Mouse (Mus musculus) retina, adult 2 months (tissue): ENCODE measurements around the gene Dusp5.
"Not testable (repeated sequence)": the region's sequence is repeated elsewhere in the genome, so short reads cannot be mapped to it uniquely, and the experiment has no call there.

Experiments
- DNase-seq: peaks from one replicate; pipeline ENCODE4 v3.0.0-alpha.2; 2012; ENCODE audit warnings: low read depth, low spot score

The Dusp5 gene

GRCm38 (mm10) chr19:53528752-53529454 lies at the start of gene Dusp5:
Gene Dusp5 (plus strand): TSS chr19:53529109.
- DNase-seq, result peak; percentile 85

DNA sequence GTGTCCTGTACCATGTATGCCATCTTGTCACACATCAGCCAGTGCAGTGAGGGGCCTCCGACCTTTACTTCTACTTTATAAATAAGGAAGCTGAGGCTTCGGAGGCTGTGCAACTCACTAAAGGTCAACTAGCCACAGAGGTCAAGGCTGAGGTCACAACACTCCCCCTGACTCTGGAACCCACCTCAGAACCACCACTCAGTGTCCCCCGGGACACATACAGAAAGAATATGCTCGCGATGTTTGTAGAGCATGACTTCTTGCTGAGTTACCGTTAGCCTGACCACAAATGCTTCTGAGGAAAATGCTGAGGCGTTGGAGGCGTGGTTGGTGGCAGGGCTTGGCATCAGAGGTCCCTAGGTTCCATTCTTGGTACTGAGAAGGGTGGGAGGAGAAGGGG lies 49.3 kb upstream of the Dusp5 start:
- no peak for DNase-seq

- no peak for DNase-seq
Observed at GRCm38 (mm10) chr19:53482093-53482492, 46.8 kb upstream of the Dusp5 start.

DNA sequence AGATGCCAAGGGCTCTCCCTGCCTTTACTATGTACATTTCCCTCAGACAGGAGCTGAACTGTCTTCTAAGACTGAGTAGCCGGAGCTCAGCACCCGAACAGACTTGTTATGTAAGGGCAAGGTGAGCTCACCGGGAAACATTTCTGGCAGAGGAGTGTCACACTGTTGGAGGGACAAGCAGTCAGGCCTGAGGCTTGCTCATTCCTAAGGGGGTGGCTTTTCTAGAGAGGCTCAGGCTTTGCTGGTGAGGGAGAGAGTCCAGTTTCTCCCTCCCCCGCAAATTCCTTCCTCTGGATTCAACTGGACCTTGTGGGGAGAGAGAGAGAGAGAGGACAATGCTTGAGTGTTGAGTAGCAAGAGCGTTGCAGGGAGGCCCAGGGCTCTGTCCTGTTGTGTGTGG lies 46.4 kb upstream of the Dusp5 start:
- no peak for DNase-seq

GRCm38 (mm10) chr19:53483984-53484383 lies 44.9 kb upstream of the Dusp5 start:
- no peak for DNase-seq

- DNase-seq, result no peak
Observed at GRCm38 (mm10) chr19:53484918-53485317, 44.0 kb upstream of the Dusp5 start.

GRCm38 (mm10) chr19:53489187-53489586 lies 39.7 kb upstream of the Dusp5 start:
- DNase-seq, result no peak

DNA sequence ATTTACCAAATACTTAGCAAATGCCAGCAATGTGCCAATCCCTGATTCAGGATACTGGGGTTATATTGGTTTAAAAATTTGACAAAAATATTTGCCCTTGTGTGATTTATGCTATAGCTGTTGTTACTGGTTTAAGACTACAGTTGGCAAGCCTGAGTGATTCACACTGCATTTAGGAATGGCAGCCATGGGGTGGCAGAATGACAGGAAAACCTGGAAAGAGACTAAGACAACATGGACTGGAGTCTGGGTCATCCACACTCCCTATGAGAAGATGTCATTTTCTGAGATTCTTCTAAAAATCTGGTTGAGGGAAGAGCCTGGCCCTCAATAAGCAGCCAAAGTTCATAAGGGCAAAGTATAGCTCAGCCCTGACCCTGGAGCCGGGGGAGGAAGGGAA lies 39.0 kb upstream of the Dusp5 start:
- DNase-seq, result no peak

DNA sequence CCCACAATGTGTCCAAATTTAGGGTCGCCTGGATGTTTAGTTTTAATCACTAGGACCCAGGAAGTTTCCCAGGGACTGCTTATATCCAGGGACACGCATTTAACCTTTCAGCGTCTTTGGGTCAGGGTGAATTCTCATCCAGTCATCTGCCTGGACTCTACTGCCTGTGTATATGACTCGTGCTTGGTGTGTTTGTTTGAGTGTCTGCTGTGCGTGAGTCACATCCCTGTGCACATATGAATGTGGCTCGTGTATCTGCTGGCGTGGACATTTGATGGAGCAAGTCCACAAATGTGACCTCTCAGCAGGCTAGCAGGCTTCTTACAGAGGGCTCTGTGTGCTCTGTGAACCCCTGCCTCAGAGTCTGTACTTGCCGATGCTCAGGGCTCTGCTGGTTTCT lies 38.0 kb upstream of the Dusp5 start:
- DNase-seq, result no peak

GRCm38 (mm10) chr19:53492528-53492927 lies 36.4 kb upstream of the Dusp5 start:
- no peak for DNase-seq

- no peak for DNase-seq
Observed at GRCm38 (mm10) chr19:53493866-53494265, 35.0 kb upstream of the Dusp5 start.

DNA sequence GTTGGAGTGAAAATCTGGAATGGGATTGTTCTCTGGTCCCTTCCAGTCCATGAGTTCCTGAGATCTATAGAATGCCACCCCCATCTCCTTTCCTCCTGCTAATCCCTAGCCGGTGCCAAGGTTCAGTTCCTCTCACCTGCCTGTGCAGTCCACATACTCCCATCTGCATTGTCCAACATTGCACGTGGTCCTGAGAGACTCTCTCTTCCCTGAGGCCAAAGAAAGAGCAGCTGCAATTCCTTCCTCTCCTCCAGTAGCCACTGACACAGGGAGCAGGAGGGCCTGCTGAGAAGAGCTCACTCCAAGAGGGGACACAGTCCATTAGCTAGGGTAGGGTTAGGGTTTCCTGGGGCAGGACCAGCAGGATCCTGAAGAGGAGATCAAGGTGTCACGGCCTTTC lies 31.0 kb upstream of the Dusp5 start:
- no peak for DNase-seq

DNA sequence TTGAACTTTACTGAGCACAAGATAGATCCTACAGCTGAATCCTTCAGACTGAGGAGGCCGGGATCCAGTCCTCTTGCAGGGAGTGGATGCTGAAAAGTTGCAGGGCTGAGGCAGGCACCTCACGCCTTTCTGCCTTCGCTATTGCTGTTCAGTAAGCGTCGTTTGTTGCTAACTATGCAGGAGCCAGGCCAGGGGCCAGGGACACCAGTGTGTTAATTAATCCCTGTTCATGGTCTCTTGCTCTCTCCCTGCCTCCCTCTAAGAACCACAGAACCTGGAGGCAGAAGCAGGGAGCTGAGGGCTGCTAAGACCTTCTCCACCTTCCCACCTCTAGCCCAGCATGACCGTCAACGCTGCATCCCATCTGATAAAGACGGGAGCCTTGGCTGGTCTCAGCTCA lies 29.9 kb upstream of the Dusp5 start:
- no peak for DNase-seq

- no peak for DNase-seq
Observed at GRCm38 (mm10) chr19:53499451-53499940, 29.4 kb upstream of the Dusp5 start.

GRCm38 (mm10) chr19:53500298-53501006 lies 28.5 kb upstream of the Dusp5 start:
- peak; percentile 25 for DNase-seq

GRCm38 (mm10) chr19:53501239-53501638 lies 27.7 kb upstream of the Dusp5 start:
- not testable (repeated sequence) for DNase-seq

DNA sequence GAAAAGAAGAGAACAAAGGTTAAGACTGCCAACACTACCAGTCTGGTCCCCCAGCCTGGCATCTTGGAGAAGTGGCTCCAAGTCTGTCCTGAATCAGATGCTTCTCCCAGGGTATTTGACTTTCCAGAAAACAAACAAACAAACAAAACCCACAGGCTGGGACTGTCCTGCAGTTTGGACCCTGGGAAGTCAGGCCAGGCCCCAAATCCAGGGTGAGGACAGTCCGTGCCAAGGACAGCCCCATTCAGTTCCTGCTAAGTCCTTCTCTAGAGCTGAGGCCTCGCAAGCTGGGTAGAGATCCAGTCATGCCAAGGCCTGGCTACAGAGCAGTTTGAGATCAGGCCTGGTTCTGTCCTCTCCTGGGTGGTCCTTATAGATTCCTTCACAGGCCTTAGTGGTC lies 27.1 kb upstream of the Dusp5 start:
- DNase-seq, result no peak

- no peak for DNase-seq
Observed at GRCm38 (mm10) chr19:53502891-53503371, 26.0 kb upstream of the Dusp5 start.

DNA sequence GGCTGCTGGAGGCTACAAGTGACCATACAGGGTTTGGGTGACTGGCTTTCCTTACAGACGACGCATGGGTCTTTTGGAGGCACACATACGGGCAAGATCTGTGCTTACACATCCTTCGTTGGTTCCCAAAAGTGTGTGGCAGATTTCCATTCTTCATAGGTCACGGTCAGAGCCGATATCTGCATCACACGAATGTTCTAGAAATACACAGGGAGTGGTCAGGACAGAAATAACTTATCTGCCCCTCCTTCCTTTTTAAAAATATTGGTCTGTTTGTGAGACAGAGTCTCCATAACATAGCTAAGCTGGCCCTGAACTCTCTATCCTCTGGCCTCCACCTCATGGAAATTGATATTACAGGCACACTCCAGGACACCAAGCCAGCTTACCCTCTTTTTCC lies 24.7 kb upstream of the Dusp5 start:
- no peak for DNase-seq

DNA sequence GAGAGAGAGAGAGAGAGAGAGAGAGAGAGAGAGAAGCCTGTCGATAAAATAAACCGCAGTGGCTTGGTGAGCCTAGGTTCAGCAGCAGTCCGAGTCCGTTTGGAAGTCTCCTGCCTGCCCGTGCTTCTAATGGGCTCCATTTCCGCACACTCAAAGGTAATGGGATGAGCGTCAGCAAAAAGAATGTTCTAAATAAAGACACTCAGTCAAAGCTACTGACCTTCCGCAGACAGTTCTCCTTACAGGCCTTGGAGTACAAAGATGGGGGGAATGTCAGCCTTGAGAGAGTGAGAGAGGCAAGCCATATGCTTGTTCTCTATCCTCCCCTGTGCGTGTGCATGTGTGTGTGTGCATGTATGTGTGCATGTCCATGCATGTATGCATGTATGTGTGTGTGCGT lies 23.2 kb upstream of the Dusp5 start:
- DNase-seq, result no peak

DNA sequence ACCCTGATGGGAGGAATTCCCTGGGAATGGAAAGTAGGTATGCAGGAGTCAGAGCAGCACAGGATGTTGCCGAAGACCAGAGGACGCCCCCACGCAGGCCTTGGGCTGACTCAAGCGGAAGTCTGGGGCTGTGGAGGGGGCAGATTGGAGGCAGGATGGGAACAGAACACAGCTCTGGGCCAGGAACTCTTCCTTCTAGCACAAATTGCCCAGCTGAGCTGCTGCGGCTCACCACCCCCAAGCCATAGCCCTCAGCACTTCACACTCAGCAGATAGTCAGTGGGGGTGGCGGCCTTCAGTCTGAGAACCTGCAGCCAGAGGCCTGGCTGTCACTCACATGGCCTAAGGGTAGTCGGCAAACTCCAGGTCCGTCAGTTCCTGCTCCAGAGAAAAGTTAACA lies 21.4 kb upstream of the Dusp5 start:
- no peak for DNase-seq

DNA sequence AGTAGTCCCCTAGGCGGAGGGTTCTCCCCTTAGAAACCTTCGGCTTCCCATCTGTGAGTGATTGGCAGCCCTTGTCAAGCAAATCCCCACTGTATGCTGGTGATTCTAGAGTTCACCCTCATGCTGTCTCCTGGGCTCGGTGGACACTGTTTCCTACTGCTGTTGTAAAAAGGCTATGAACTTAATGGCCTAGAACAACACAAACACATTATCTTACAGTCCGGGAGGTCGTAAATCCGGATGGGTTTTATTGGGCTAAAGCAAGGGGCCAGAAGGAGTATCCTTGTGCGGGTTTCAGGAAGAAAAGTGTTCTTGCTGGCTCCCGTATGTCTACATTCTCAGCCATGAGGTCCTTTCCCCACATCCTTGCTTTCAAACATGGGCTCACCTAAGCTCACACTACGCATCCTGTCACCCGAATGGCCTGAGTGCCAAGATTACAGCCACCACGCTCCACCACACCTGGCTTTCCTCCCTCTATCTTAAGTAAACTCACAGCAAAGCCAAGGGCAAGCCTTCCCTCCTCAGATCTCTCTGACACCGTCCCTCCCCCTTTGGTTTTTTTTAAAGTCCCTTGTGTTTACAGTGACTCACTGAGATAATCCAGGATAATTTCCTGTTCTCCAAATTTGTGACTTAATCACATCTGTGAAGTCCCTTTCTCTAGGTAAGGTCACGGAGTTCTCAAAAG lies 17.5 kb upstream of the Dusp5 start:
- DNase-seq, result no peak
